Mouse (Mus musculus) midbrain, embryonic 10.5 days (tissue): ENCODE measurements around the gene Arid5b. TPM values are rescaled to one million over a fixed set of nuclear protein-coding genes. Genes with fewer than 3 reads are reported as not detected.

Source experiments
- DNase-seq: peaks from one replicate; pipeline ENCODE4 v3.0.0-alpha.2; 2017; ENCODE audit warnings: low spot score
- H3K27ac ChIP-seq: fragments of 300-500 bp; sonication (generic); replicated peaks from 2 replicates; pipeline ENCODE4 v1.5.1; 2016; ENCODE audit warnings: mild to moderate bottlenecking
- H3K27me3 ChIP-seq: fragments of 300-500 bp; sonication (generic); 2 replicates; pipeline ENCODE4 v1.6.1; 2016; ENCODE audit warnings: low read depth, mild to moderate bottlenecking; ENCODE audit not compliant: poor library complexity, severe bottlenecking
- H3K36me3 ChIP-seq: fragments of 300-500 bp; sonication (generic); 2 replicates; pipeline ENCODE4 v1.6.1; 2016; ENCODE audit warnings: mild to moderate bottlenecking, moderate library complexity
- H3K4me1 ChIP-seq: fragments of 300-500 bp; sonication (generic); 2 replicates; pipeline ENCODE4 v1.6.1; 2016
- H3K4me3 ChIP-seq: fragments of 300-500 bp; sonication (generic); 2 replicates; pipeline ENCODE4 v1.5.1; 2016; ENCODE audit warnings: mild to moderate bottlenecking, moderate library complexity
- H3K9me3 ChIP-seq: fragments of 300-500 bp; sonication (generic); replicated peaks from 2 replicates; pipeline ENCODE4 v1.6.1; 2016; ENCODE audit warnings: mild to moderate bottlenecking
- WGBS: fragments of 180-500 bp; shearing (Covaris S2); methylation state at CpG from one replicate; pipeline ENCODE4 v1.1.7; 2016; 5-methylcytosine and 5-hydroxymethylcytosine counted together
- polyA plus RNA-seq: library from polyadenylated mRNA; unstranded; fragments of >200 nt; fragmentation: Nextera tagmentation; extraction: Ambion mirVana; gene quantifications from 2 replicates; pipeline ENCODE4 v1.2.1, GENCODE M21; 2016

Arid5b gene
- polyA plus RNA-seq, 1 experiment from 2014 or later: 7.8 TPM

DNA sequence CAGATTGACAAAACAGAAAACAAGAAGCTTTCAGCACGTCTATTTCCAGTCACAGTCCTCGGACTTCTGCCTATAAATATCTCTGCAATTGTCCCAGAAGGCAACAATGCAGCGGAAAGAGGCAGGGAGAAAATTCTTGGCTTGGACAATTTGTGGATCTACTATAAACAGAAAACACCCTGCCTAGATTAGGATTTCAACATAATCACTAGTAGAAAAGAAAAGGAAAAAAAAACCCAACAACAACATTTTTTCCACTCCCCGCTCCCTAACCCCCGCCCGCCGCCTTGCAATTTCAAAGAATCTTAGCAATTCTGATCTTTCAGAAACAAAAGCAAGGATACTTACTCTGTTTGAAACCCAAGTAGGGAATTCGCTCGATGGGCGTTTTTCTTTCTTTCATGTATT lies 150.1 kb downstream of the Arid5b start:
- H3K27me3 ChIP-seq: no peaks in the 10 kb centered on the region
- peaks cover 24% of the 10 kb centered on the region; the same call in 1 of the 2 replicates for H3K4me1 ChIP-seq
- H3K36me3 ChIP-seq: peaks cover 8% of the 10 kb centered on the region
- H3K4me3 ChIP-seq: no peak overlapping the region
- H3K9me3 ChIP-seq: no peaks in the 10 kb centered on the region
- WGBS: 70% methylated on average over 10 of the region's 10 CpGs
- no peak for DNase-seq
- H3K27ac ChIP-seq: no peak overlapping the region

- WGBS: 86% methylated on average over 6 of the region's 6 CpGs
- peaks cover under 1% of the 10 kb centered on the region; the same call in 1 of the 2 replicates for H3K36me3 ChIP-seq
- H3K4me1 ChIP-seq: peaks cover 24% of the 10 kb centered on the region; the same call in 1 of the 2 replicates
- H3K4me3 ChIP-seq: no peak overlapping the region
- no peaks in the 10 kb centered on the region for H3K27me3 ChIP-seq
- H3K27ac ChIP-seq: no peak overlapping the region
- DNase-seq: no peak
- no peaks in the 10 kb centered on the region for H3K9me3 ChIP-seq
These were observed 150.8 kb downstream of the Arid5b start for GRCm38 (mm10) chr10:68127604-68128256.

DNA sequence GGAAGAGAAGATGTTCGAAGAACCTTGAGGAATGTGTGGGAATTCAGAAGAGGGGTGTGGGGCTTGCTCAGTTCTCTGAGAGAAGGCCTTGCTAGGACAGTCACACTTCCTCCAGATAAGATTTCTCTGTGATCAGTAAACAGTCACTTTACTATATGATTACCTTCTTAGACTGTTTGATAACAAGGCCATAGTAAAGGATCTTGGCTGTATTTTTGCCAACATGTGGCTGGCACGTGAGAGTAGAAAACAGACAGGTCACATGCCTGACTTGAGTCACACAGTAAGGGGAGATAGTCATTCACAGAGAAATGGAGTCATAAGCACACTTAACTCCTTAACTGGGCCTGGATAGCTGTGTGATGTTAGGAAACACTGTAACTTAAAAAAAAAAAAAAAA lies 151.4 kb downstream of the Arid5b start:
- H3K27ac ChIP-seq: no peak overlapping the region
- no peaks in the 10 kb centered on the region for H3K9me3 ChIP-seq
- DNase-seq: no peak
- no peaks in the 10 kb centered on the region for H3K27me3 ChIP-seq
- no peak overlapping the region for H3K4me3 ChIP-seq
- 87% methylated on average over 2 of the region's 2 CpGs for WGBS
- H3K4me1 ChIP-seq: peaks cover 24% of the 10 kb centered on the region; the same call in 1 of the 2 replicates
- H3K36me3 ChIP-seq: no peaks in the 10 kb centered on the region

DNA sequence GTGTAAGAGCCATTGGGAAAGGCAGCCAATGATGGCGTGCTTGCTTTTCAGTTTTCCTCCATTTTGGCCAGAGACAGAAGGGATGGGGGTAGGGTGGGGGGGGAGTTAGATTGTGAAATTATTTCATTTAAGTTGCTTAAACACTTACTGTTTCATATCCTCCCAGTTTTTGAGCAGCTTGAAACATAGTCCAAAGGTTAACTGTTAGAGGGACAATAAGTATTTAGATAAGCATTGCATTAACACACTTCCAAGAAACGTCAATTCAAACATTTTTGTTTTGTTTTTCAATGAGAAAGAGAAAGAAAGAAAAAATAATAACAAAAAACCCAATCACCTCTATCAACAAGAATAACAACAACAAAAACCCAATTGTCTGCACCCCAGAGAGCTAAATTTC lies 152.0 kb downstream of the Arid5b start:
- H3K4me1 ChIP-seq: peaks cover 24% of the 10 kb centered on the region; the same call in 1 of the 2 replicates
- H3K36me3 ChIP-seq: no peaks in the 10 kb centered on the region
- no peak overlapping the region for H3K27ac ChIP-seq
- H3K4me3 ChIP-seq: no peak overlapping the region
- 80% methylated on average over 2 of the region's 2 CpGs for WGBS
- no peaks in the 10 kb centered on the region for H3K9me3 ChIP-seq
- H3K27me3 ChIP-seq: no peaks in the 10 kb centered on the region
- no peak for DNase-seq

DNA sequence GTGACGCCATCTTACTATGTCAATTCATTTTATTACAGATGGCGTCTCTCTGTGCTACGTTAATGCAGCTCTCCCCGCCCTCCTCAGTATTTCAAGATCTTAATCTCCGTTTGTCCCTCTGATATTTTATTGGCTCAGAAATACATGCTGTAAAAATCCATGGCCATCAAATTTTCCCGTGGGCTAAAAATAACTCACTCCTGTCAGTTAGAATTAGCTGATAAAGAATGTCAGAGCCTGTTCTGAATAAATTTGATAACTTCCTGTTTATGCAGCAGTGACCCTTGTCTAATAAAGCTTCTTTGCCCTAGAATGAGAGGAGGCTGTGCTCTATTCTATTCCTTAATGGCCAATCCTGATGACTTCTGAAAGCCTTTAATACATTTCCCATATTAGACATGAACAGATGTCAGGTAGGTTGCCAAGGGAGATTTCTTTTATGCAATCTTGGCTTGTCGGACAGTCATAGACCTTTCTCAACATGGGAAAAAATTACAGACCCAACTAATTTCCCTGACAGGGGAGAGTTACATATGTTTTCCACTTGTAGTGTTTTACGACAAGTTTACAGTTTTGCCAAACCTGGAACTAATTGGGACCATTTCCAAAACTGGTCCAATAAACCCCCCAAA lies 152.5 kb downstream of the Arid5b start:
- H3K36me3 ChIP-seq: no peaks in the 10 kb centered on the region
- H3K9me3 ChIP-seq: no peaks in the 10 kb centered on the region
- peaks cover 24% of the 10 kb centered on the region; the same call in 1 of the 2 replicates for H3K4me1 ChIP-seq
- no peak for DNase-seq
- WGBS: 80% methylated on average over 8 of the region's 8 CpGs
- H3K27ac ChIP-seq: no peak overlapping the region
- H3K4me3 ChIP-seq: no peak overlapping the region
- no peaks in the 10 kb centered on the region for H3K27me3 ChIP-seq

DNA sequence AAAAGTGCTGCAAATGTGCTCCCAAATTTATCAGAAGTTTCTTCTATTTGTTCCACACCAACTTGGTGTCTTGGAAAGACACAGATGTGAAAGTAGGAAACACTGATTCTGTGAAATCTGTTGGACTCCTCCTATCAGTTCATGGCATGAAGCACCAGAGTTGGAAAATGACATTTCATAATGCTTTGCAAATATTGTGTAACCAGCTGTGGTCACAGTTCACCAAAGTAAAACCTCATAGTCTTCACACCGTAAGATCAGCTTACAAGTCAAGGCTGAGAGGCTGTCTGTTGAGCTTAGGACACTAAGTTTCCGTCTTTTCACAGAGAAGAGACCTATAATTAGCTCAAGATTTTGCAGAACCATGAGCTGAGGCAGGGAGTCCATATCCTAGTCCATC lies 153.6 kb downstream of the Arid5b start:
- Histone ChIP-seq H3K9me3 (no peaks in the 10 kb centered on the region), H3K4me1 (peaks cover 22% of the 10 kb centered on the region; the same call in 1 of the 2 replicates), H3K36me3 (no peaks in the 10 kb centered on the region), H3K27me3 (no peaks in the 10 kb centered on the region), H3K4me3 (no peak overlapping the region), H3K27ac (no peak overlapping the region)
- no peak for DNase-seq
- 94% methylated on average over 2 of the region's 2 CpGs for WGBS

- H3K27me3 ChIP-seq: no peaks in the 10 kb centered on the region
- H3K4me1 ChIP-seq: peaks cover 12% of the 10 kb centered on the region; the same call in 1 of the 2 replicates
- H3K9me3 ChIP-seq: no peaks in the 10 kb centered on the region
- 87% methylated on average over 4 of the region's 4 CpGs for WGBS
- no peaks in the 10 kb centered on the region for H3K36me3 ChIP-seq
- no peak for DNase-seq
- H3K4me3 ChIP-seq: no peak overlapping the region
- no peak overlapping the region for H3K27ac ChIP-seq
These were observed 155.1 kb downstream of the Arid5b start for GRCm38 (mm10) chr10:68123446-68123845.

GRCm38 (mm10) chr10:68121960-68122359 lies 156.6 kb downstream of the Arid5b start:
- Histone ChIP-seq H3K36me3 (0 out of 2 replicates have a peak, but pooled peaks cover 4% of the 10 kb centered on the region), H3K4me3 (no peak overlapping the region), H3K27me3 (no peaks in the 10 kb centered on the region), H3K9me3 (no peaks in the 10 kb centered on the region), H3K4me1 (peaks cover 10% of the 10 kb centered on the region; the same call in 1 of the 2 replicates), H3K27ac (no peak overlapping the region)
- no peak for DNase-seq
- 95% methylated on average over 4 of the region's 4 CpGs for WGBS

DNA sequence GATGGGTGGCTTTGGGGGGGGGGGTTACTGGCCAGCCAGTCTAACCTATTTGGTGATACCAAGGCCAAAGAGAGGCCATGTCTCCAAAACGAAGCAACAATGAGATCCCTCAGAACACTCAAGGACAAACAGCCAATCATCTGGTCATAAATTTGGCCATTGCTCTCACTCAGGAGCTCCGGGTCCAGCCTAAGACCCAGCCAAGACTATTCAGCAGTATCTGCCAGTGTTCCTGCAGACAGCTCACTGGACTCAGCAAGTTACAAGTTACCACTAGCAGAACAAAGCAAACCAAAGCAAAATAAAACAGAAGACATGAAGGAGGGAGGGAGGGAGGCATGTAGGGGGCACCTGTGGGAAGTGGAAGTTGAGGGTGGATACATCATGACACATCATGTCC lies 157.3 kb downstream of the Arid5b start:
- no peak overlapping the region for H3K4me3 ChIP-seq
- H3K27me3 ChIP-seq: no peaks in the 10 kb centered on the region
- no peak for DNase-seq
- H3K27ac ChIP-seq: no peak overlapping the region
- H3K9me3 ChIP-seq: no peaks in the 10 kb centered on the region
- H3K4me1 ChIP-seq: peaks cover 7% of the 10 kb centered on the region; the same call in 1 of the 2 replicates
- 0 out of 2 replicates have a peak, but pooled peaks cover 4% of the 10 kb centered on the region for H3K36me3 ChIP-seq
- WGBS: 91% methylated on average over 2 of the region's 2 CpGs

DNA sequence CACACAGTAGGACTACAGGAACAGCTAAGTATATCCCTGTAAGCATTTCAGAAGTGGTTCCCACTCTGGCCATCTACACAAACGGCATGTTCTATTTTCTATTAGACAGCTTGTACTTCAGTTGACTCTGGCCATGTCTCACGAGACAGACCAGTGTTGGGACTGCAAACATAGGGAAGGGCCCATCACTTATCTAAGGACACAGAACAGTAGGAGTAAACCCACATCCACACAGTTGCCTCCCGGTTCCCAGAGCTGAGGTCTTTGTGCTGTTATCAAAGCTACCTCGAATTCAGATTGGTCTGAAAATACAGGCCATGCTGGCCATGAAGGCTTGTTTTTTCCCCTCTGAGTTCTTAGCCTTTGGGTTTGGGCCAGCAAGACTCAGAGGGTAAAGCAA lies 158.5 kb downstream of the Arid5b start:
- no peak for DNase-seq
- Histone ChIP-seq H3K36me3 (0 out of 2 replicates have a peak, but pooled peaks cover 4% of the 10 kb centered on the region), H3K27me3 (no peaks in the 10 kb centered on the region), H3K27ac (no peak overlapping the region), H3K9me3 (no peaks in the 10 kb centered on the region), H3K4me1 (no peaks in the 10 kb centered on the region), H3K4me3 (no peak overlapping the region)
- WGBS: 89% methylated on average over 4 of the region's 4 CpGs

DNA sequence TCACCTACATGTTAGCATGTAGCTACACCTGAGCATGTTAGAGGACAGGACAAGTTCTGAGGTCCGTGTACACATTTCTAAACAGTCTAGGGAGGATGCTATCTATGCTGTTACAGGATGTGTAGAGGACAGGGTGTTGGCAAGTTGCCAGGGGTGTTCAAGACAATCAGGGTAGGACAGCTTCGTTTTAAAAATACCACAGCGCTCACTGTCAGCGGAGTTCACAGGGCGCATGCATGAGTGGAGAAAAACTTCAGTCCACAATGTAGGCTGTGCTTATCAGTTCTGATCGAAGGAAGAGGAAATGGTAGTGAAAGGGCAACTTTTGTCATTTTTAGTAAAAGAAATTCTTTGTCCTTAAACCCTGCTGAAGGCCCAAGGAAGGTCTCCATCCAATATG lies 159.3 kb downstream of the Arid5b start:
- DNase-seq: no peak
- no peak overlapping the region for H3K4me3 ChIP-seq
- 89% methylated on average over 6 of the region's 6 CpGs for WGBS

GRCm38 (mm10) chr10:68114955-68115354 lies 163.6 kb downstream of the Arid5b start:
- no peak for DNase-seq
- Histone ChIP-seq H3K27ac (no peak overlapping the region), H3K9me3 (no peaks in the 10 kb centered on the region), H3K4me1 (peaks cover 7% of the 10 kb centered on the region; the same call in 1 of the 2 replicates), H3K4me3 (no peak overlapping the region), H3K27me3 (no peaks in the 10 kb centered on the region), H3K36me3 (0 out of 2 replicates have a peak, but pooled peaks cover 4% of the 10 kb centered on the region)
- WGBS: 86% methylated on average over 3 of the region's 3 CpGs

More for the DNA sequence above, 159.3 kb downstream of the Arid5b start:
- H3K4me1 ChIP-seq: no peaks in the 10 kb centered on the region
- H3K9me3 ChIP-seq: no peaks in the 10 kb centered on the region
- no peaks in the 10 kb centered on the region for H3K27me3 ChIP-seq
- H3K36me3 ChIP-seq: 0 out of 2 replicates have a peak, but pooled peaks cover 4% of the 10 kb centered on the region
- H3K27ac ChIP-seq: no peak overlapping the region

GRCm38 (mm10) chr10:68113645-68114044 lies 164.9 kb downstream of the Arid5b start:
- H3K36me3 ChIP-seq: 0 out of 2 replicates have a peak, but pooled peaks cover 4% of the 10 kb centered on the region
- H3K9me3 ChIP-seq: no peaks in the 10 kb centered on the region
- peaks cover 10% of the 10 kb centered on the region; the same call in 1 of the 2 replicates for H3K4me1 ChIP-seq
- no peak for DNase-seq
- H3K27me3 ChIP-seq: no peaks in the 10 kb centered on the region
- H3K4me3 ChIP-seq: no peak overlapping the region
- H3K27ac ChIP-seq: no peak overlapping the region
- 87% methylated on average over 5 of the region's 5 CpGs for WGBS
